Mouse (Mus musculus) neural tube, embryonic 13.5 days (tissue): ENCODE measurements at regions not wholly inside any gene's neighbourhood (a gene's known extent, or its start where the extent isn't known, plus 50 kb on each side); places are given as distances from the start of the nearest gene placed in this dataset.

ENCODE experiments used
- ATAC-seq: fragments of 200-750 bp; cut with Nextera tagmentation; 2 replicates; pipeline ENCODE4 v1.8.0; 2017; ENCODE audit warnings: low read depth, mild to moderate bottlenecking, moderate TSS enrichment, moderate library complexity
- H3K27ac ChIP-seq: fragments of 300-500 bp; sonication (generic); replicated peaks from 2 replicates; pipeline ENCODE4 v1.5.1; 2015; ENCODE audit warnings: moderate library complexity, mild to moderate bottlenecking, inconsistent platforms
- H3K27me3 ChIP-seq: fragments of 300-500 bp; sonication (generic); 2 replicates; pipeline ENCODE4 v1.6.1; 2015; ENCODE audit warnings: mild to moderate bottlenecking, inconsistent platforms
- H3K36me3 ChIP-seq: fragments of 300-500 bp; sonication (generic); 2 replicates; pipeline ENCODE4 v1.6.1; 2015; ENCODE audit warnings: mild to moderate bottlenecking, inconsistent platforms
- H3K4me1 ChIP-seq: fragments of 300-500 bp; sonication (generic); replicated peaks from 2 replicates; pipeline ENCODE4 v1.6.1; 2015; ENCODE audit warnings: inconsistent platforms
- H3K4me2 ChIP-seq: fragments of 300-500 bp; sonication (generic); 2 replicates; pipeline ENCODE4 v1.6.1; 2015; ENCODE audit warnings: inconsistent platforms, mild to moderate bottlenecking, moderate library complexity
- H3K4me3 ChIP-seq: fragments of 300-500 bp; sonication (generic); 2 replicates; pipeline ENCODE4 v1.5.1; 2015; ENCODE audit warnings: mild to moderate bottlenecking, inconsistent platforms
- H3K9ac ChIP-seq: fragments of 300-500 bp; sonication (generic); 2 replicates; pipeline ENCODE4 v1.6.1; 2015; ENCODE audit warnings: moderate library complexity, mild to moderate bottlenecking, inconsistent platforms
- H3K9me3 ChIP-seq: fragments of 300-500 bp; sonication (generic); 2 replicates; pipeline ENCODE4 v1.6.1; 2016; ENCODE audit warnings: inconsistent platforms
- WGBS: fragments of 180-500 bp; shearing (Covaris S2); methylation state at CpG from one replicate; pipeline ENCODE4 v1.1.7; 2015; 5-methylcytosine and 5-hydroxymethylcytosine counted together

DNA sequence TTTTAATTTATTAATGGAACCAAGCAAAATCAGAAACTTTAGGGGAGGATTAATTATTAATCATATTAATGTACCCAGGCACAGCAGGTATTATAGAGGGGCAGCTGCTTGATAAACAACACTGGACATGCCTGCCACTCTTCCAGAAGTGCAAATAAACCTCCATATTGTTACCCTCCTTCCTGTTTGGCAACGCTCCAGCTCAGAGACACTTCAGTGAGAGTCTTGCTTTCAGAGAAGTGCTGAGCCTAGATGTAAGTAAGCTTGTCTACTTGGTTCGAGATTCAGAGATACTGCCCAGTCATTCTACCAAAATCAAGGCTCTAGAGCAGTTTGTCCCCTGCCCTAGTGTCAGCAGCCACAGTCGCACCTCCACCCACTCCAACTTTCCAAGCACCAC lies 56.7 kb upstream of the Dusp10 start:
- WGBS = 85% methylated on average over 3 of the region's 3 CpGs

DNA sequence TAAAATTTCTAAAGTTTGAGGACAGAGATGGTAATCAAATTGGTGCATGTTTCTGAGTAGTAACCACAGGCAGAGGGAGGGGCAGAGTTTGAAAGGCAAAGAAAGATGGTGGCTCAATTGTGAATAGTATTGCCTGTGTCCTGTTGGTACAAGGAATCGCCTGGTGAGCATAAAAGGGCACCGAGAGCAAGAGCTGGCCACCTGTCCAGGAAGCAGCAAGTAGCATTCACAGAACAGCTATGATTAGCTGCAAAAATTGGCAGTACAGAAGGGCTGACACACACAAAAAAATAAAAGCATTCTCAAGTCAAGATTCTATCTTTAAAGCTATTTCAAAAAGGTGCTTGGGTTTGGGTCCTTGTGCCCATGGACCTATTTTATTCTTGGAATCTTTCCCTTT lies 51.7 kb upstream of the Dusp10 start:
- 82% methylated on average over 2 of the region's 2 CpGs for WGBS
- ATAC-seq = no peak
- Histone ChIP-seq H3K9me3 (no peaks in the 10 kb centered on the region), H3K4me1 (no peaks in the 10 kb centered on the region), H3K9ac (no peak overlapping the region), H3K27me3 (no peaks in the 10 kb centered on the region), H3K4me3 (no peak overlapping the region), H3K36me3 (no peaks in the 10 kb centered on the region), H3K4me2 (no peak overlapping the region), H3K27ac (no peak overlapping the region)

More for the DNA sequence above, 56.7 kb upstream of the Dusp10 start:
- no peaks in the 10 kb centered on the region for H3K9me3 ChIP-seq
- H3K4me3 ChIP-seq = no peak overlapping the region
- no peaks in the 10 kb centered on the region for H3K27me3 ChIP-seq
- H3K36me3 ChIP-seq = no peaks in the 10 kb centered on the region
- no peak for ATAC-seq
- H3K4me2 ChIP-seq = no peak overlapping the region
- H3K9ac ChIP-seq = no peak overlapping the region
- no peak overlapping the region for H3K27ac ChIP-seq
- H3K4me1 ChIP-seq = no peaks in the 10 kb centered on the region

DNA sequence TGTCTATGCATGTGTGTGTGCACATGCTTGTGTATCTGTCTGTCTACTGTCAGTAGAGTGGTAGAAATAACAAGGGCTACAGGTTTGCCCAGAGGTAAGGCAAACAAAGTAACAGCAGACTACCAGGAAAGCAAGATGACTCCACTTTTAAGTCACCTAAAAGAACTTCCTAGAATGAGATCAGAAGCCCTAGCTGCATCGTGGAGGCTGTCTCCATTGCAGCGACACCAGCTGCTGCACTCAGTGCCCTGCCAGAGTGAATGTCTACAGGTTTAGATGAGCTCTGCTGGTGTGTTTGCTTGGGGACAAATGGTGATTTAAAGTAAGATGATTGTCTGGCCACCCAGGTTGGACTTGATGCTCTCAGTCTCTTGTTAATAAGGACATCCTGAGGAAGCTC lies 50.6 kb upstream of the Dusp10 start:
- Histone ChIP-seq H3K27ac (no peak overlapping the region), H3K4me2 (no peak overlapping the region), H3K9me3 (no peaks in the 10 kb centered on the region), H3K4me3 (no peak overlapping the region), H3K9ac (no peak overlapping the region), H3K36me3 (no peaks in the 10 kb centered on the region), H3K27me3 (no peaks in the 10 kb centered on the region), H3K4me1 (no peaks in the 10 kb centered on the region)
- no peak for ATAC-seq
- 96% methylated on average over 2 of the region's 2 CpGs for WGBS

DNA sequence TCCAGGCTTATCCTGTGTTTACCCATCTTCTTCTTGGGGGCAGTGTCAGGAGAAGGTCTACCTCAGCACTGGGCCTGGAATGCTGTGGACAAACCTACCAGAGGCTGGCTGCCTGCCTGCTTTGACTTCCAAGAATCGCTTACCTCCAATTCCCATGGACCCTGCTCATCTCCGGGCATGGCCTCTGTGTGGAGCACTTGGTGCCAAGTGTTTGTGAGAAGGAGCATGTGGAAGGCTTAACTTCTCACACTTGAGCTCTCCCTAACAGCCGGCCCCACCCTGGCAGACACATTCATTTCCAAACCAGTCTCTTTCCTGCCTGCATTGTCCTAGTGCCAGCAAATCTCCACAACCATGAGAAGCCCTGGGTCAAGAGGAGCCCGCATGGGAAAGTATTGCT lies 49.8 kb upstream of the Dusp10 start:
- H3K4me1 ChIP-seq = no peaks in the 10 kb centered on the region
- 96% methylated on average over 4 of the region's 4 CpGs for WGBS
- no peaks in the 10 kb centered on the region for H3K9me3 ChIP-seq
- H3K4me3 ChIP-seq = no peak overlapping the region
- no peaks in the 10 kb centered on the region for H3K27me3 ChIP-seq
- no peaks in the 10 kb centered on the region for H3K36me3 ChIP-seq
- H3K9ac ChIP-seq = no peak overlapping the region
- H3K4me2 ChIP-seq = no peak overlapping the region
- H3K27ac ChIP-seq = no peak overlapping the region
- no peak for ATAC-seq
